35 mouse cellular contexts compared by ENCODE assay signal in genomic region chr8:59906799-59907198, GRCm38 (mm10).
"Had no signal": no experiment of that assay in that cellular context is flagged by ENCODE, and none has a peak within 500 bp of the region (broad histone marks: within the 10 kb centered on the region; RNA-seq: fewer than 3 reads in every experiment).

No protein-coding gene starts in this region.

- DNase-seq: heart, postnatal 10 days; heart, postnatal 14 days; heart, postnatal 36 days; heart, postnatal 4 days; kidney, adult 11 months; kidney, adult 18-20 months; kidney, adult 2 months; kidney, adult 8-10 months; kidney, adult 9 months; kidney, postnatal 10 days; kidney, postnatal 14 days; kidney, postnatal 25 days; kidney, postnatal 36 days; kidney, postnatal 4 days; layer of hippocampus, adult 9-11 months; layer of hippocampus, postnatal 36 days had no signal

- H3K4me1 ChIP-seq: heart, embryonic 10.5 days; heart, embryonic 12.5 days; heart, embryonic 13.5 days; heart, embryonic 15.5 days; hindbrain, embryonic 10.5 days; hindbrain, embryonic 12.5 days; hindbrain, embryonic 13.5 days; hindbrain, embryonic 15.5 days; intestine, embryonic 15.5 days; kidney, embryonic 15.5 days had no signal

- H3K4me3 ChIP-seq: heart, embryonic 10.5 days; heart, embryonic 12.5 days; heart, embryonic 13.5 days; heart, embryonic 15.5 days; hindbrain, embryonic 10.5 days; hindbrain, embryonic 12.5 days; hindbrain, embryonic 13.5 days; hindbrain, embryonic 15.5 days; intestine, embryonic 15.5 days; kidney, embryonic 15.5 days; layer of hippocampus, adult 2 months had no signal

- H3K27ac ChIP-seq: heart, embryonic 10.5 days; heart, embryonic 13.5 days; heart, embryonic 15.5 days; hindbrain, embryonic 10.5 days; hindbrain, embryonic 12.5 days; hindbrain, embryonic 13.5 days; hindbrain, embryonic 14.5 days; hindbrain, embryonic 15.5 days; hindbrain, postnatal 0 days; intestine, embryonic 15.5 days; kidney, embryonic 15.5 days; kidney, postnatal 0 days; layer of hippocampus, adult 2 months had no signal

- H3K27me3 ChIP-seq: heart, embryonic 12.5 days; heart, embryonic 13.5 days; heart, embryonic 15.5 days; hindbrain, embryonic 12.5 days; hindbrain, embryonic 13.5 days; hindbrain, embryonic 15.5 days; intestine, embryonic 15.5 days; kidney, embryonic 15.5 days had no signal

- H3K4me2 ChIP-seq: heart, embryonic 11.5 days; heart, embryonic 12.5 days; heart, embryonic 13.5 days; heart, embryonic 15.5 days; hindbrain, embryonic 12.5 days; hindbrain, embryonic 13.5 days; hindbrain, embryonic 14.5 days; hindbrain, embryonic 15.5 days; intestine, embryonic 15.5 days; kidney, embryonic 15.5 days had no signal

- H3K9ac ChIP-seq: heart, embryonic 12.5 days; heart, embryonic 13.5 days; heart, embryonic 15.5 days; hindbrain, embryonic 12.5 days; hindbrain, embryonic 13.5 days; hindbrain, embryonic 14.5 days; hindbrain, embryonic 15.5 days; intestine, embryonic 15.5 days; kidney, embryonic 15.5 days had no signal

- H3K36me3 ChIP-seq: heart, embryonic 10.5 days; heart, embryonic 12.5 days; heart, embryonic 13.5 days; heart, embryonic 15.5 days; hindbrain, embryonic 10.5 days; hindbrain, embryonic 12.5 days; hindbrain, embryonic 13.5 days; hindbrain, embryonic 15.5 days; intestine, embryonic 15.5 days; kidney, embryonic 15.5 days had no signal

- H3K9me3 ChIP-seq: heart, embryonic 10.5 days; heart, embryonic 12.5 days; heart, embryonic 13.5 days; heart, embryonic 15.5 days; hindbrain, embryonic 10.5 days; hindbrain, embryonic 12.5 days; hindbrain, embryonic 13.5 days; hindbrain, embryonic 15.5 days; intestine, embryonic 15.5 days; kidney, embryonic 15.5 days had no signal

- ATAC-seq: hindbrain, embryonic 16.5 days; hindbrain, postnatal 0 days; inflammation-experienced regulatory T-cells, adult 6 months; intestine, embryonic 15.5 days; intestine, embryonic 16.5 days; intestine, postnatal 0 days had no signal
